Mouse (Mus musculus) forebrain, embryonic 10.5 days (tissue): Measurements from ENCODE around the gene Gcfc2. TPM values are rescaled to one million over a fixed set of nuclear protein-coding genes. Genes with fewer than 3 reads are reported as not detected.

Source experiments
- DNase-seq: peaks from one replicate; pipeline ENCODE4 v3.0.0-alpha.2; 2017; ENCODE audit warnings: low spot score; ENCODE audit errors: extremely low spot score
- H3K27ac ChIP-seq: fragments of 300-500 bp; sonication (generic); 2 replicates; pipeline ENCODE4 v1.5.1; 2016; ENCODE audit warnings: mild to moderate bottlenecking
- H3K27me3 ChIP-seq: fragments of 300-500 bp; sonication (generic); 2 replicates; pipeline ENCODE4 v1.6.1; 2016; ENCODE audit warnings: mild to moderate bottlenecking; ENCODE audit not compliant: poor library complexity, severe bottlenecking
- H3K36me3 ChIP-seq: fragments of 300-500 bp; sonication (generic); replicated peaks from 2 replicates; pipeline ENCODE4 v1.6.1; 2016; ENCODE audit warnings: mild to moderate bottlenecking, moderate library complexity
- H3K4me1 ChIP-seq: fragments of 300-500 bp; sonication (generic); 2 replicates; pipeline ENCODE4 v1.6.1; 2016
- H3K4me3 ChIP-seq: fragments of 300-500 bp; sonication (generic); 2 replicates; pipeline ENCODE4 v1.5.1; 2016; ENCODE audit warnings: mild to moderate bottlenecking, moderate library complexity
- H3K9me3 ChIP-seq: fragments of 300-500 bp; sonication (generic); 2 replicates; pipeline ENCODE4 v1.6.1; 2016; ENCODE audit warnings: mild to moderate bottlenecking, moderate library complexity
- WGBS: fragments of 180-500 bp; shearing (Covaris S2); methylation state at CpG from one replicate; pipeline ENCODE4 v1.1.7; 2016; 5-methylcytosine and 5-hydroxymethylcytosine counted together
- polyA plus RNA-seq: library from polyadenylated mRNA; unstranded; fragments of >200 nt; fragmentation: Nextera tagmentation; extraction: Ambion mirVana; gene quantifications from 2 replicates; pipeline ENCODE4 v1.2.1, GENCODE M21; 2016

The Gcfc2 gene
- 11.5 and 14.0 TPM in 2 replicates for polyA plus RNA-seq

- Histone ChIP-seq H3K36me3 (peaks cover 32% of the 10 kb centered on the region), H3K27ac (peak within 1 kb of the TSS; percentile 98), H3K4me3 (peak within 1 kb of the TSS; percentile 84), H3K27me3 (no peaks in the 10 kb centered on the region), H3K9me3 (no peaks in the 10 kb centered on the region), H3K4me1 (peaks cover 19% of the 10 kb centered on the region)
- under 1% methylated on average over 56 of the region's 56 CpGs for WGBS
- peak; percentile 95 for DNase-seq
These were observed at the start of gene Gcfc2 for GRCm38 (mm10) chr6:81923523-81924142. TSS of gene Gcfc2 (plus strand) at chr6:81923669.

DNA sequence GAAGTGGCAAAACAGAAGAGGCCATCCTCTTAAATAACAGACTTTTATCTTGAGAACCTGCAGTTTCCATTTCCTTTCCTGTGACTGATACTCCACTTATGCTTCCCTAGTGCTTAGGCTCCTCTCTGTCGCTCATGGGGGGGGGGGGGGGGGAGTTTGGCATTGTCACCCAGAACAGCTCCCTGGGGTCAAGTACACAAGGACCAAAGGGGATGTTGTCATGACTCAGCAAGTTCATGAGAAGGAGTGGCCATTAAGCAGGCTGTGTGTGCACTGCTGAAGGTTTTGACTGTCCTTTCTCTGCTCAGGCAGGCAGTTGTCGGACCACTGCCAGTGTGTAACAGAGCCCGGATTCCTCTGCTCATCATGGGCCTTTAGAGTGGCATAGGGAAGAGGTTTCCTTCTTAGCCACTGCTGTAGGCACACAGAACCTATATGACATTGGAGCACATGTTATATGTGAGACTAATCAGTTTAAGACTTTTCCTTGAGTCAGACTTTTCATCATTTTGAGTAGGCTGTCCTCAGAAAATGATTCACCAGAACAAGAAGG lies 27.7 kb upstream of the Gcfc2 start:
- Histone ChIP-seq H3K27me3 (no peaks in the 10 kb centered on the region), H3K4me1 (no peaks in the 10 kb centered on the region), H3K4me3 (no peak overlapping the region), H3K36me3 (no peaks in the 10 kb centered on the region), H3K27ac (no peak overlapping the region), H3K9me3 (no peaks in the 10 kb centered on the region)
- DNase-seq, result no peak
- WGBS, result 76% methylated on average over 3 of the region's 3 CpGs

GRCm38 (mm10) chr6:81910302-81910855 lies 13.1 kb upstream of the Gcfc2 start:
- no peak overlapping the region for H3K4me3 ChIP-seq
- DNase-seq, result no peak
- 87% methylated on average over 25 of the region's 25 CpGs for WGBS
- H3K9me3 ChIP-seq, result no peaks in the 10 kb centered on the region; the same call in 1 of the 2 replicates
- H3K4me1 ChIP-seq, result peaks cover 4% of the 10 kb centered on the region; the same call in 1 of the 2 replicates
- H3K27ac ChIP-seq, result no peak overlapping the region
- H3K36me3 ChIP-seq, result no peaks in the 10 kb centered on the region
- no peaks in the 10 kb centered on the region for H3K27me3 ChIP-seq

DNA sequence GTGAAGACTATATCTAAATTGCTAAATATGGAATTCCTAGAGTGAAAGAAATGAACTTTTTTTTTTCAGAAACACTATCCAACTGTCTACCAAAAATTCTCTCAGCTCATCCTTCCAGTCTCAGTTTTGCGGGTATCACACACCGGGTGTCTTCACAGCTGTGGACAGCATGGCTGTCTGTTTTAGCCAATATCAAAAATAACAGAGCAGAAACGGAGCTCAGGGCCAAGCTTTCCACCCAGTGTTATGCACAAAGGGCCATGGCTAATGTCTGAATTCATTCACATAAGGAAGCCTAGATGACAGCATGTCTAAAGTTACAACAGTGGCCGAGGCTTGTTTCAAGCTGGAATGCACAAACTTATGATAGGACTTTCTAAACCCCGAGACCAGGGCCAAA lies 12.2 kb upstream of the Gcfc2 start:
- Histone ChIP-seq H3K27ac (no peak overlapping the region), H3K4me3 (no peak overlapping the region), H3K36me3 (no peaks in the 10 kb centered on the region), H3K9me3 (no peaks in the 10 kb centered on the region; the same call in 1 of the 2 replicates), H3K4me1 (peaks cover 4% of the 10 kb centered on the region; the same call in 1 of the 2 replicates), H3K27me3 (no peaks in the 10 kb centered on the region)
- no peak for DNase-seq
- WGBS, result 90% methylated on average over 5 of the region's 5 CpGs

DNA sequence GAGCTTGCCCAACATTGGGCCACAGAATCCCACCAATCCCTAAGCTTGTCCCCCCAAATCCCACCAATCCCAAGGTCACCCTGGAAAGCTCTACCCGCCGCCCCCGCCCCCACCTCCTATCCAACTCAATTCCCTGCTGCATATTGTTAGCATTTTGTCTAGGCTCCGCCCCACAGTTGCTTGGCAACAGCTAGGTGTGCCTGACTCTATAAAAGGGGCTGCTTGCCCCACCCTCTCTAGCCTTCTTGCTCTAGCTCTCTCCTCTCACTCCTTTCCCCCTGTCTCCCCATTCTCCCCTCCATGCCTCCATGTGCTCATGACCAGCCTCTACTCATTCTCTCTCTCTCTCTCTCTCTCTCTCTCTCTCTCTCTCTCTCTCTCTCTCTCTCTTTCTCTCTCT lies 11.8 kb upstream of the Gcfc2 start:
- Histone ChIP-seq H3K4me1 (peaks cover 4% of the 10 kb centered on the region; the same call in 1 of the 2 replicates), H3K27me3 (no peaks in the 10 kb centered on the region), H3K27ac (no peak overlapping the region), H3K4me3 (no peak overlapping the region), H3K9me3 (no peaks in the 10 kb centered on the region; the same call in 1 of the 2 replicates), H3K36me3 (no peaks in the 10 kb centered on the region)
- DNase-seq, result no peak
- WGBS, result 82% methylated on average over 4 of the region's 4 CpGs

GRCm38 (mm10) chr6:81912177-81912576 lies 11.3 kb upstream of the Gcfc2 start:
- no peak for DNase-seq
- no peaks in the 10 kb centered on the region for H3K36me3 ChIP-seq
- H3K27ac ChIP-seq, result no peak overlapping the region
- H3K4me3 ChIP-seq, result no peak overlapping the region
- peaks cover 4% of the 10 kb centered on the region; the same call in 1 of the 2 replicates for H3K4me1 ChIP-seq
- H3K27me3 ChIP-seq, result no peaks in the 10 kb centered on the region
- 77% methylated on average over 3 of the region's 3 CpGs for WGBS
- H3K9me3 ChIP-seq, result no peaks in the 10 kb centered on the region; the same call in 1 of the 2 replicates

DNA sequence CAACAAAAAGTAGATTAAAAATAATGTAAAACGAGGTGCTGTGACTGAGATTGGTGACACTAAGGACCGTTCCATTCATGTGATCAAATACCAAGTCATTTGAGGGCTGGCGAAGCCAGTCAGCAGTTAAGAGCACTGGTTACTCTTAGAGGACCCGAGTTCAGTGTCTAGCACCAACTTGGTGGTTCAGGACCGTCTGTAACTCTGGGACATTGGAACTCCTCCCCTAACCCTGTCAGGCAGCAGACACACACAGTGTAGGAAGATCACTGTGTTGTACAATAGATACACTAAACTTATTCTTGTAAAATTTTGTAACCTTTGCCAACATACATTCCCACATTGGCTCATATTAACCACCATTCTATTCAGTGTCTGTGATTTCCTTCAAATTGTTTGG lies 835 bp downstream of the Gcfc2 start:
- no peaks in the 10 kb centered on the region for H3K27me3 ChIP-seq
- H3K4me1 ChIP-seq, result peaks cover 19% of the 10 kb centered on the region
- peak overlapping the region; percentile 84 for H3K4me3 ChIP-seq
- DNase-seq, result no peak
- H3K27ac ChIP-seq, result peak overlapping the region; percentile 98
- no peaks in the 10 kb centered on the region for H3K9me3 ChIP-seq
- WGBS, result 18% methylated on average over 5 of the region's 5 CpGs
- H3K36me3 ChIP-seq, result peaks cover 37% of the 10 kb centered on the region

- DNase-seq, result no peak
- WGBS, result 87% methylated on average over 4 of the region's 4 CpGs
- Histone ChIP-seq H3K9me3 (peaks cover 4% of the 10 kb centered on the region; the same call in 1 of the 2 replicates), H3K36me3 (peaks cover 84% of the 10 kb centered on the region), H3K4me3 (no peak overlapping the region), H3K27ac (no peak overlapping the region), H3K27me3 (no peaks in the 10 kb centered on the region), H3K4me1 (peaks cover 11% of the 10 kb centered on the region)
These were observed 5.9 kb downstream of the Gcfc2 start for GRCm38 (mm10) chr6:81929402-81929801.

- no peak overlapping the region for H3K4me3 ChIP-seq
- 95% methylated on average over 3 of the region's 3 CpGs for WGBS
- H3K4me1 ChIP-seq, result no peaks in the 10 kb centered on the region
- no peak for DNase-seq
- H3K36me3 ChIP-seq, result peaks cover 94% of the 10 kb centered on the region
- peaks cover 4% of the 10 kb centered on the region; the same call in 1 of the 2 replicates for H3K9me3 ChIP-seq
- no peak overlapping the region for H3K27ac ChIP-seq
- H3K27me3 ChIP-seq, result no peaks in the 10 kb centered on the region
These were observed 9.8 kb downstream of the Gcfc2 start for GRCm38 (mm10) chr6:81933281-81933680.

- Histone ChIP-seq H3K27ac (no peak overlapping the region), H3K4me3 (no peak overlapping the region), H3K9me3 (no peaks in the 10 kb centered on the region), H3K27me3 (no peaks in the 10 kb centered on the region), H3K4me1 (no peaks in the 10 kb centered on the region), H3K36me3 (peaks cover 100% of the 10 kb centered on the region)
- WGBS, result 95% methylated on average over 5 of the region's 5 CpGs
- no peak for DNase-seq
These were observed 18.2 kb downstream of the Gcfc2 start for GRCm38 (mm10) chr6:81941718-81942117.

DNA sequence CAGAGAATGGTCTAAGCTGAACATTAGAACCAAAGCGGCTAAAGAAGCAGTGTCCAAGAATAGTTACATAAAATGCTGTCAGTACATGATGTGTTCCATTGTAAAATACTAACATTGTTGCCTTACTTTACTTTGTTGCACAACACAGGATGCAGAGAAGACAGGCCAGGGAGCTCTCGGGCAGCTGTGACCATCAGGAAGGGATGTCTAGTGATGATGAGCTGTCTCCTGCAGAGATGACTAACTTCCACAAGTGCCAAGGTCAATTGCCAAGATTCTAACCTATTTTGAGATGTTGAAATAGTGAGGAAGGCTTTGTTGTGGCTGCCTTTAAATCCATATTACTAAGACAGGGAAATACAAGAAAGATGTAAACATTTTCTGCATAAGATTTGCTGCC lies 19.8 kb downstream of the Gcfc2 start:
- 93% methylated on average over 2 of the region's 2 CpGs for WGBS
- no peak for DNase-seq
- no peaks in the 10 kb centered on the region for H3K4me1 ChIP-seq
- peaks cover 100% of the 10 kb centered on the region for H3K36me3 ChIP-seq
- H3K27ac ChIP-seq, result no peak overlapping the region
- no peaks in the 10 kb centered on the region for H3K27me3 ChIP-seq
- no peaks in the 10 kb centered on the region for H3K9me3 ChIP-seq
- no peak overlapping the region for H3K4me3 ChIP-seq

DNA sequence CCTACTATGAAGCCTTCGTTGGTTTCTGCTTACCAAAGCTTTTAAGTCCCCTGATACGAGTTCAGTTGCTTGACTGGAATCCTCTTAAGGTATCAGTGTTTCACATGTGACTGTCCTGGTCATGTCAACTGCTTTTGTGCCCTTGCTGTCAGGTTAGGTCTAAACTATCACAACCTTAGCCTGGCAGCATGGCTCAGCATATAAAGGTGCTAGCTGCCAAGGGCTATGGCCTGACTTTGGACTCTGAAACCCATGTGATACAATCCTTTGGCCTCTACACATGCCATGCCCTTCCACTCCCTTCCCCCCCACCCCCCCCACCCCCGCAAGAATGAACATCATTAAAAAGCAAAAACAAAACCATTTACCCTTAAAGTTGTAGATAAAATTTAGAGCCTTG lies 21.0 kb downstream of the Gcfc2 start:
- 92% methylated on average over 3 of the region's 3 CpGs for WGBS
- H3K36me3 ChIP-seq, result peaks cover 100% of the 10 kb centered on the region

GRCm38 (mm10) chr6:81946906-81947305 lies 23.4 kb downstream of the Gcfc2 start:
- no peak for DNase-seq
- Histone ChIP-seq H3K4me3 (no peak overlapping the region), H3K9me3 (no peaks in the 10 kb centered on the region), H3K27ac (no peak overlapping the region), H3K36me3 (peaks cover 100% of the 10 kb centered on the region), H3K4me1 (no peaks in the 10 kb centered on the region), H3K27me3 (no peaks in the 10 kb centered on the region)
- 98% methylated on average over 6 of the region's 6 CpGs for WGBS

More for the DNA sequence above, 21.0 kb downstream of the Gcfc2 start:
- Histone ChIP-seq H3K4me3 (no peak overlapping the region), H3K4me1 (no peaks in the 10 kb centered on the region), H3K27me3 (no peaks in the 10 kb centered on the region), H3K9me3 (no peaks in the 10 kb centered on the region), H3K27ac (no peak overlapping the region)
- no peak for DNase-seq
